Mouse (Mus musculus) thymus, adult 2 months (tissue): ENCODE results near the gene Ccnyl1.

Experiments
- CTCF ChIP-seq: fragments of 200-500 bp; IDR thresholded peaks from 2 replicates; pipeline ENCODE4 v1.5.1; 2012; ENCODE audit warnings: mild to moderate bottlenecking, control low read depth, low read length, moderate library complexity, borderline replicate concordance; ENCODE audit not compliant: control insufficient read depth, poor library complexity, insufficient read depth; ENCODE audit errors: extremely low read depth
- POLR2A ChIP-seq: fragments of 200-500 bp; IDR thresholded peaks from 2 replicates; pipeline ENCODE4 v1.6.1; 2012; ENCODE audit warnings: mild to moderate bottlenecking, low read length, control low read depth, moderate library complexity; ENCODE audit not compliant: control insufficient read depth, poor library complexity, insufficient read depth; ENCODE audit errors: extremely low read depth

- no peak for TF ChIP-seq POLR2A
- TF ChIP-seq CTCF, result no peak
These were observed 43.4 kb downstream of the Ccnyl1 start for GRCm38 (mm10) chr1:64733453-64734245.
